ENCODE assay signal across 30 mouse cellular contexts in genomic region chr1:44004513-44004912, GRCm38 (mm10). TPM values are rescaled to one million over a fixed set of nuclear protein-coding genes. Genes with fewer than 3 reads are reported as not detected.
"Had no signal": no experiment of that assay in that cellular context is flagged by ENCODE, and none has a peak within 500 bp of the region (broad histone marks: within the 10 kb centered on the region; RNA-seq: fewer than 3 reads in every experiment).

No protein-coding gene starts in this region.

- H3K9me3 ChIP-seq: embryonic facial prominence, embryonic 10.5 days; embryonic facial prominence, embryonic 12.5 days; embryonic facial prominence, embryonic 13.5 days; embryonic facial prominence, embryonic 15.5 days; forebrain, embryonic 10.5 days; forebrain, embryonic 12.5 days; forebrain, embryonic 13.5 days; forebrain, embryonic 15.5 days had no signal

- H3K27ac ChIP-seq: embryonic facial prominence, embryonic 10.5 days; embryonic facial prominence, embryonic 12.5 days; embryonic facial prominence, embryonic 13.5 days; embryonic facial prominence, embryonic 15.5 days; forebrain, embryonic 10.5 days; forebrain, embryonic 12.5 days; forebrain, embryonic 13.5 days; forebrain, embryonic 15.5 days; gastrocnemius, adult 2 months had no signal

- H3K27me3 ChIP-seq: embryonic facial prominence, embryonic 12.5 days; embryonic facial prominence, embryonic 13.5 days; embryonic facial prominence, embryonic 15.5 days; forebrain, embryonic 12.5 days; forebrain, embryonic 13.5 days; forebrain, embryonic 15.5 days had no signal

- DNase-seq: cerebellum, adult 18-20 months; cerebellum, adult 2 months; cerebellum, adult 8-10 months; cerebellum, adult 9-10 months; cerebellum, adult 9-11 months; cerebellum, postnatal 10 days; cerebellum, postnatal 14 days; cerebellum, postnatal 25 days; cerebellum, postnatal 36 days; embryo, embryonic 11 days; forebrain, postnatal 0 days; gastrocnemius, adult 2 months; gastrocnemius, postnatal 10 days; gastrocnemius, postnatal 14 days; gastrocnemius, postnatal 25 days; gastrocnemius, postnatal 36 days; heart, adult 11 months had no signal

- H3K4me3 ChIP-seq: embryonic facial prominence, embryonic 10.5 days; embryonic facial prominence, embryonic 12.5 days; embryonic facial prominence, embryonic 13.5 days; embryonic facial prominence, embryonic 15.5 days; erythroblast, embryonic 14.5 days; forebrain, embryonic 10.5 days; forebrain, embryonic 12.5 days; forebrain, embryonic 13.5 days; forebrain, embryonic 15.5 days; gastrocnemius, adult 2 months had no signal

- ATAC-seq: forebrain, embryonic 13.5 days; forebrain, embryonic 14.5 days; forebrain, embryonic 15.5 days; forebrain, embryonic 16.5 days; forebrain, postnatal 0 days had no signal

- H3K9ac ChIP-seq: embryonic facial prominence, embryonic 12.5 days; embryonic facial prominence, embryonic 13.5 days; embryonic facial prominence, embryonic 15.5 days; forebrain, embryonic 12.5 days; forebrain, embryonic 13.5 days; forebrain, embryonic 15.5 days; forebrain, postnatal 0 days had no signal

- H3K4me2 ChIP-seq: embryonic facial prominence, embryonic 12.5 days; embryonic facial prominence, embryonic 13.5 days; embryonic facial prominence, embryonic 15.5 days; forebrain, embryonic 12.5 days; forebrain, embryonic 13.5 days; forebrain, embryonic 15.5 days had no signal

- H3K4me1 ChIP-seq: embryonic facial prominence, embryonic 10.5 days; embryonic facial prominence, embryonic 12.5 days; embryonic facial prominence, embryonic 13.5 days; embryonic facial prominence, embryonic 15.5 days; forebrain, embryonic 10.5 days; forebrain, embryonic 12.5 days; forebrain, embryonic 13.5 days; forebrain, embryonic 15.5 days had no signal

RNA-seq across cellular contexts. Expression of gene Mettl21c, which starts 15.3 kb away (rescaled TPM):
- polyA plus RNA-seq: cerebellum, adult 2 months; erythroblast, embryonic 14.5 days had no signal

RNA-seq across cellular contexts. Expression of gene Gm8251, which starts 57.2 kb away (rescaled TPM):
- polyA plus RNA-seq: cortical plate, adult 2 months; forebrain, postnatal 0 days; gonadal fat pad, adult 2 months had no signal
